In genomic region chr2:179650168-179650567, GRCm38 (mm10) we compare ENCODE assay signal across 33 mouse cellular contexts.
"Had no signal": no experiment of that assay in that cellular context is flagged by ENCODE, and none has a peak within 500 bp of the region (broad histone marks: within the 10 kb centered on the region; RNA-seq: fewer than 3 reads in every experiment).

No protein-coding gene starts in this region.

- H3K4me3 ChIP-seq: heart, embryonic 10.5 days; heart, embryonic 12.5 days; heart, embryonic 13.5 days; heart, embryonic 15.5 days; hindbrain, embryonic 10.5 days; hindbrain, embryonic 12.5 days; hindbrain, embryonic 13.5 days; hindbrain, embryonic 15.5 days; intestine, embryonic 15.5 days; kidney, embryonic 15.5 days; layer of hippocampus, adult 2 months had no signal

- H3K36me3 ChIP-seq: heart, embryonic 10.5 days; heart, embryonic 12.5 days; heart, embryonic 13.5 days; heart, embryonic 15.5 days; hindbrain, embryonic 10.5 days; hindbrain, embryonic 12.5 days; hindbrain, embryonic 13.5 days; hindbrain, embryonic 15.5 days; intestine, embryonic 15.5 days; kidney, embryonic 15.5 days had no signal

- H3K27ac ChIP-seq: heart, embryonic 10.5 days; heart, embryonic 13.5 days; heart, embryonic 15.5 days; hindbrain, embryonic 10.5 days; hindbrain, embryonic 12.5 days; hindbrain, embryonic 13.5 days; hindbrain, embryonic 14.5 days; hindbrain, embryonic 15.5 days; hindbrain, postnatal 0 days; intestine, embryonic 15.5 days; kidney, embryonic 15.5 days; kidney, postnatal 0 days; layer of hippocampus, adult 2 months had no signal

- ATAC-seq: hindbrain, postnatal 0 days; inflammation-experienced regulatory T-cells, adult 6 months; intestine, embryonic 15.5 days; intestine, embryonic 16.5 days; intestine, postnatal 0 days had no signal

- H3K9ac ChIP-seq: heart, embryonic 12.5 days; heart, embryonic 13.5 days; heart, embryonic 15.5 days; hindbrain, embryonic 12.5 days; hindbrain, embryonic 13.5 days; hindbrain, embryonic 14.5 days; hindbrain, embryonic 15.5 days; intestine, embryonic 15.5 days; kidney, embryonic 15.5 days had no signal

- H3K9me3 ChIP-seq: heart, embryonic 10.5 days; heart, embryonic 12.5 days; heart, embryonic 13.5 days; heart, embryonic 15.5 days; hindbrain, embryonic 10.5 days; hindbrain, embryonic 12.5 days; hindbrain, embryonic 13.5 days; hindbrain, embryonic 15.5 days; intestine, embryonic 15.5 days; kidney, embryonic 15.5 days had no signal

- H3K4me2 ChIP-seq: heart, embryonic 11.5 days; heart, embryonic 12.5 days; heart, embryonic 13.5 days; heart, embryonic 15.5 days; hindbrain, embryonic 12.5 days; hindbrain, embryonic 13.5 days; hindbrain, embryonic 14.5 days; hindbrain, embryonic 15.5 days; intestine, embryonic 15.5 days; kidney, embryonic 15.5 days had no signal

- H3K27me3 ChIP-seq: heart, embryonic 15.5 days; hindbrain, embryonic 15.5 days; intestine, embryonic 15.5 days; kidney, embryonic 15.5 days had no signal

- H3K4me1 ChIP-seq: intestine, embryonic 15.5 days; kidney, embryonic 15.5 days had no signal

- DNase-seq: heart, postnatal 10 days; heart, postnatal 14 days; heart, postnatal 36 days; heart, postnatal 4 days; kidney, adult 11 months; kidney, adult 18-20 months; kidney, adult 2 months; kidney, adult 8-10 months; kidney, adult 9 months; kidney, postnatal 14 days; kidney, postnatal 25 days; kidney, postnatal 36 days; kidney, postnatal 4 days; layer of hippocampus, adult 9-11 months; layer of hippocampus, postnatal 36 days had no signal
